Mouse (Mus musculus) T-helper 2 cell (primary cell): ENCODE data around the gene Ebpl.

Experiments
- in situ Hi-C: fragments of 300-600 bp; cut with MboI, MseI; formaldehyde crosslinking; loops from one replicate; pipeline ENCODE4 v1.15.1; 2025; ENCODE audit warnings: high pct_unique_total_duplicates

Gene Ebpl

GRCm38 (mm10) chr14:61327618-61328450 is 32.4 kb downstream of the Ebpl start:
- in situ Hi-C loops: loop anchor here (5.0 kb wide), 1 partner anchor 169 kb away; no protein-coding TSS in a partner anchor

- in situ Hi-C loops: loop anchor here (5.0 kb wide), 1 partner anchor 170 kb away; no protein-coding TSS in a partner anchor
Measured at GRCm38 (mm10) chr14:61327007-61327406, 33.2 kb downstream of the Ebpl start.

GRCm38 (mm10) chr14:61322740-61323139 is 37.5 kb downstream of the Ebpl start:
- in situ Hi-C loops: no loop called here

- in situ Hi-C loops: no loop called here
Measured at GRCm38 (mm10) chr14:61321200-61321599, 39.0 kb downstream of the Ebpl start.

- in situ Hi-C loops: no loop called here
Measured at GRCm38 (mm10) chr14:61320765-61321164, 39.5 kb downstream of the Ebpl start.

- in situ Hi-C loops: no loop called here
Measured at GRCm38 (mm10) chr14:61316861-61317260, 43.4 kb downstream of the Ebpl start.

- in situ Hi-C loops: no loop called here
Measured at GRCm38 (mm10) chr14:61310963-61311362, 49.3 kb downstream of the Ebpl start.

GRCm38 (mm10) chr14:61310036-61310772 is 50.0 kb downstream of the Ebpl start:
- in situ Hi-C loops: no loop called here

- in situ Hi-C loops: no loop called here
Measured at GRCm38 (mm10) chr14:61309593-61309992, 50.6 kb downstream of the Ebpl start, which contains the start of gene Arl11. Gene Arl11 (plus strand): TSS chr14:61309753.

GRCm38 (mm10) chr14:61303969-61304609 is 56.1 kb downstream of the Ebpl start:
- in situ Hi-C loops: no loop called here

GRCm38 (mm10) chr14:61302428-61302827 is 57.8 kb downstream of the Ebpl start:
- in situ Hi-C loops: no loop called here

GRCm38 (mm10) chr14:61301323-61301722 is 58.9 kb downstream of the Ebpl start:
- in situ Hi-C loops: no loop called here

- in situ Hi-C loops: no loop called here
Measured at GRCm38 (mm10) chr14:61299810-61300209, 60.4 kb downstream of the Ebpl start.

GRCm38 (mm10) chr14:61294738-61295079 is 65.5 kb downstream of the Ebpl start:
- in situ Hi-C loops: loop anchor here (5.0 kb wide), 1 partner anchor 507 kb away; no protein-coding TSS in a partner anchor

GRCm38 (mm10) chr14:61293884-61294737 is 66.1 kb downstream of the Ebpl start:
- in situ Hi-C loops: loop anchor here (5.0 kb wide), 1 partner anchor 507 kb away; no protein-coding TSS in a partner anchor

GRCm38 (mm10) chr14:61290664-61291063 is 69.6 kb downstream of the Ebpl start:
- in situ Hi-C loops: loop anchor here (5.0 kb wide), 1 partner anchor 503 kb away; no protein-coding TSS in a partner anchor

GRCm38 (mm10) chr14:61288606-61289286 is 71.5 kb downstream of the Ebpl start:
- in situ Hi-C loops: loop anchor here (10.0 kb wide), 1 partner anchor 654 kb away; the partner anchor contains the start of gene Spata13
